Mouse (Mus musculus): ENCODE measurements at regions not wholly inside any gene's neighbourhood (a gene's known extent, or its start where the extent isn't known, plus 50 kb on each side); places are given as distances from the start of the nearest gene placed in this dataset.

GRCm38 (mm10) chr3:41202895-41203294 is 120.0 kb upstream of the Pgrmc2 start:
- no peak for ATAC-seq (ENCODE audit: extremely low read depth, insufficient number of reproducible peaks, low FRiP score, poor library complexity, severe bottlenecking)

DNA sequence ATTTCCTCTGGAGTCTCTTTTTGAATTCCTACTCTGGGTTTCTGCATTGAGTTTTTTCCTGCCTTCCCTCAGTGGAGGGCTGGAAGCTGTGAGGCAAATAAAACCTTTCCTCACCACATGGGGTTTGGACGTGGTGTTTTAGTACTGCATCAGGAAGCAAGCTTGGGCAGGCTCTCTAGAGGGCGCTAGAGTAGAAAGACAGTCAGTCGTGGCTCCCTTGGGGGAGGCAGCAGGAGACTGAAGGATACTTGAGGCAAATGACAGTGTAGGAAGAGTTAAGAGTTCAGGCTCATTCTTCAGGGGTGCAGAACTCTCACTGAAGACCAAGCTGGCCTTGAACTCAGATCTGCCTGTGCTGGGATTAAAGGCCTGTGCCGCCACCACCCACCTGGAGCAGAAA is 118.9 kb upstream of the Pgrmc2 start:
- ATAC-seq (ENCODE audit: extremely low read depth, insufficient number of reproducible peaks, low FRiP score, poor library complexity, severe bottlenecking): no peak

GRCm38 (mm10) chr3:41200026-41200425 is 117.2 kb upstream of the Pgrmc2 start:
- ATAC-seq (ENCODE audit: extremely low read depth, insufficient number of reproducible peaks, low FRiP score, poor library complexity, severe bottlenecking): no peak

DNA sequence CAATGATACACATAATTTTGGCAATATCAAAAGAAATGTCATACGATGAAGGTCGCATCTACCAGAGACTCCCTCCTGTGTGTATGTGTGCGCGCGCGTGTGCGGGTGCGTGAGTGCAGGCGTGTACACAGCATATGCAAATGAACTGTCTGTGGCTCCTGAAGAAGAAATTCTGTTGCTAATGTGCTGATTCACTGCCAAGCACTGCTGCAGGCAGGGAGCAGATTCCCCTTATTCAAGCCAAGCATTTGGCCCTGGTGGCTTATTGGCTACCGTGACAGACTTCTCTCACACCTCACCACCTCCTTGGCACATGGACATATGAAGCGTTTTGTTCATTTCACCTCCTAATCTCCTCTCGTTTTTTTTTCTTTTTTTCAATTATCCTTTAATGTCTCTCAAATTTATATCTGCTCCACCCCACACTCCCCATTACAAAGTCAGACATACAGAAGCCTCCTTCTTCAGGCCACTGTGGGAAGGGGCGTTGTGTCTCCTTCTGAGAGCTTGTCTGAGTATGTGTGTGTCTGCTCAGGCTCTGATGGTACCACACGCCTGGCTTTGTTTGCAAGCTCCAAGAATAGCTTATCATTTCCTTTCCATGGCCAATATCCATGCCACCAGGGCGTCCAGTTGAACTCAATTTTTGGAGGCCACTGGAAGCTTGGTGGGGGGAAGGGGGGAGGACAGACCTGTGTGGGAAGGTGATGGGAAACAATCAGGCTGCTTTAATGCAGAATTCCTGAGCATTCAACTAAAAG is 115.5 kb upstream of the Pgrmc2 start:
- ATAC-seq (ENCODE audit: extremely low read depth, insufficient number of reproducible peaks, low FRiP score, poor library complexity, severe bottlenecking): no peak

DNA sequence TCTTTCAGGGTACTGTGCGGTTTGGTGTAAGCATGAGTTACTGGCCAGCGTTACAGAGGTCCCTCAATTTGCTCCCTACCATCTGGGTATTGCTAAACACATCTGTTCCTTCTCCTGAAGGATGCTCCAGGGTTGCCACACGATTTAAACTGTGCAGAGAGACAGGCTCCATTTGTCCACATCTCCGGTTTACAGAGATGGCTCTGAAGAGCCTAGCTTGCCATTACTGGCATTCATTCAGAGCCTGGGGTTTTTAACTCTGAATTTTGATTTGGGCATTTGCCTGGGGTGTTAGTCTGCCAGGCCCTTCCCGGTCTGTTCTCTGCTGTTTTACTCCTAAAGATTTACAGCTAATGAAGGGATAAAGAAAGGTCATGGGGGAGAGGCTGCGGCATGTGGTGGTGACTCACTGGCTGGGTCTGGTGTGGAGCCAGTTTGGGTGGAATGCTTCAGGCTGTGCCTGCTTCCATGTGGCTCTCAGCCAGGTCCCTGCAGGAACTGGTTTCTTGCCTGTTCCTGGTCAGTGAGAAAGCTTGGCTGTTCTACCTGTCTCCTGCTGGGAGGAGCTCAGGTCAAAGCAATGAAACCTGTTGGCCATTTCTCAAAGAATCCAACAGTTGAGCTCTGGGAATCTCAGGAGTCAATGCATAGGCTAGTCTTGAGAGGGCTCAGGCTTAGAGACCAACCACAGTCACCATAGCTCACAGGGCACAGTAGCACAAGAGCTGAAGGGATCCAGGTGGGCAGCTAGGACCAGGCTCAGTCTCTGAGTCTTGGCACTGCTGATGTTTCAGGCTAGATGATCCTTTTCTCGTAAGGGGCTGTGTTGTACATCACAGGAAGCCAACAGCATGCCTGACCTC is 112.5 kb upstream of the Pgrmc2 start:
- no peak for ATAC-seq (ENCODE audit: extremely low read depth, insufficient number of reproducible peaks, low FRiP score, poor library complexity, severe bottlenecking)

DNA sequence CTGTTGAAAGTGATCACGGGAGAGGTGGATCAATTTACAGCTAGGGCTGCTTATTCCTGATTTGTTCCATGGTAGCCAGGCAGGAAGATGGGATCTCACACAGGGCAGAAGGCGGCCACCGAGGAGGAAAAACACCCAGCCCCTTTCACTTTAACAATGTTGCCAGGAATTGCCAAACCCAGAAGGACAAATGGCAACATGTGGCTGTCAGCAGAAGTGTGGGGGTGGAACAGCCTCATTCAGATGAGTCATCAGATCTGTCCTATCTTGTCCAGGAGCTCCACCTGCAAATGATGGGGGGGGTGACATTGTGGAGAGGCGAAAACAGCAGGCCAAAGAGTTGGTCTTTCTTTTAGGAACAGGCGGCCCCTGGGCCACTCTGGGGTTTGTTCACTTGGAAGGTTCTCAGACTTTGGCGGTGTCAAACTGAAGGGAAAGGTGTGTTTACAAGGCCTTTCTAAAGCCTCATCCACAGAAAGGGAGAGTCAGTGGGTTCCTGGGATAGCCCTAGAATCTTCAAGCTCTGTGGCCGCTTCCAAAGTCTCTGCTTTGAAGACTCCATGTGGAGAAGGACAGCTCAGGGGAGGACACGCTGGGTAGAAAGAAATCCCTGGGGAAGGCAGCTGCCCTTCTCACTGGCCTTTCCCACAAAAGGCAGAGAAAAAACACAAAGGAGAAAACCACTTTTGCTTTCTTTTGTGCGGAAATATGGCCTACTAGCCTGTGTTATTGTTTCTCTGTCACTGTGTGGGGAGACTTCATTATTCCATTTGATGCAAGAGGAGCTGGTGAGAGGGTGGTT is 111.7 kb upstream of the Pgrmc2 start:
- no peak for ATAC-seq (ENCODE audit: extremely low read depth, insufficient number of reproducible peaks, low FRiP score, poor library complexity, severe bottlenecking)

GRCm38 (mm10) chr3:41185305-41186097 is 102.7 kb upstream of the Pgrmc2 start:
- ATAC-seq (ENCODE audit: extremely low read depth, insufficient number of reproducible peaks, low FRiP score, poor library complexity, severe bottlenecking): no peak

DNA sequence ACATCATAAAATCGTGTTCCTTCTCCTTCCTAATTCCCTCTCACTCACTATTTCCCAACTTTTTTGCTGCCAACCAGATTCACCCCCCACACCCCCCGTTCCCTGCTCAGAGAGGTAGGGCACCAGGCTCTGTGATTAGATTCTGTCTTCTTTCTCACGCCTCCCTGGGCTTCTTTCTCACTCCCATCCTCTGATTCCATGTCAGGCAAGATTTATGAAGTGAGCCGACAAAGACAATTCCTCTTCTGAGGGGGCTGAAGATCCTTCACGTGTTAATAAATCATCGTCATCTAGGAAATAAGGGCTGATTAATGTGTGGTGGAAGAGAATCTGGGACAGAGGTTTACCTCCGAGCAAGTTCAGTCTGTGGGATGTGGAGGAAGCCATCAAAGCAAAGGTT is 101.5 kb upstream of the Pgrmc2 start:
- ATAC-seq (ENCODE audit: extremely low read depth, insufficient number of reproducible peaks, low FRiP score, poor library complexity, severe bottlenecking): no peak

DNA sequence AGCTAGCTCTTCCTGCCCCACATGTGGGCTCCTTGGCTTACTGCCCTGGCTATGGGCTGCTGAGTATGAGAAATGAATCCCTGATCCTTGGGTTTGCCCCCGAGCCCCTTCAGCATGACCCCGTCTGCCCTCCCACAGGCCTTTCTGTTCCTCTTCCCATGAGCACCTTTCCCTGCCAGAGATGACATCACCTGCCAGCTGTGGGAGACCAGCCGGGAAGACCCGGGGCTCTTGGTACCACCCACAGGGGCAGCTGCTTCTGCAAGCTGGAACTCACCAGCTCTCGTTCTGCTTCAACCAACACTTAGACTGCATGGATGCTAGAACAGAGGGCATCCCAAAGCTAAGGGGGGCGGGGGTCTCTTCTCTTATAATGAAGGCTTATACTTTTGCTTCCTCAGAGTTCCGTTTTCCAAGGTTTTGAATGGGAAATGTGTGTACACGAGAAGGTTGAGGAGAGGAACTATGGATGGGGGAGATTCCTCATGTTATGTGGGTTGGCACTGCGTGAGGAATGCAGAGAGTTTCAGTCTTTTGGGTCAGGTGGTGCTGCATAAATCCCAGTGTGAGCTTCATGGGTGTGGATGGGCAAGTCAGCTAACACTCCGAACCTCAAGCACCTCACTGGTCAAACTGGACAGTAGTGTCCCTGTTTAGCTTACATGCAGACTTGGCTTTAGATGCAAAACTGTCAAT is 100.2 kb upstream of the Pgrmc2 start:
- no peak for ATAC-seq (ENCODE audit: extremely low read depth, insufficient number of reproducible peaks, low FRiP score, poor library complexity, severe bottlenecking)

- peak; percentile 50; the same call in 1 of the 2 replicates for ATAC-seq (ENCODE audit: extremely low read depth, insufficient number of reproducible peaks, low FRiP score, poor library complexity, severe bottlenecking)
Observed at GRCm38 (mm10) chr3:41182036-41182899, 99.4 kb upstream of the Pgrmc2 start.

DNA sequence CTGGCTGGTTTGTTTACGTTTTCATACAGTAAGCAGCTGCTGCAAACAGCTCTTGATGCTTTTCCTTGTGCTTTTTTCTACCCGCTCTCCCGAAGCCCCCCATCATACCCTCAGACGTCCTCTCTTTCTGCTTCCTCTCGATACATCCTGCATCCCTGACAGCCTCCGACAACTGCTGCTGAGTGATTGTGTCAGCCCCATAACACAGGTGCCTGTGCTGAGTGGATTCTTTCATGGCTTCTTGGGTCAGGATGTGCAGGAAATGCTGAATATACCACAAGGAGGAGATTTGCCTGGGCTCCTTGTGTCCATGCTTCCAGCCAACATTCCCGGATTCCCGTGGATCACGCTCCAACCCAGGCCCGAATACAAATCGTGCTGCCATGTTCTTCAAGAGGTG is 98.6 kb upstream of the Pgrmc2 start:
- ATAC-seq (ENCODE audit: extremely low read depth, insufficient number of reproducible peaks, low FRiP score, poor library complexity, severe bottlenecking): no peak

- ATAC-seq (ENCODE audit: extremely low read depth, insufficient number of reproducible peaks, low FRiP score, poor library complexity, severe bottlenecking): no peak
Observed at GRCm38 (mm10) chr3:41180911-41181310, 98.1 kb upstream of the Pgrmc2 start.

DNA sequence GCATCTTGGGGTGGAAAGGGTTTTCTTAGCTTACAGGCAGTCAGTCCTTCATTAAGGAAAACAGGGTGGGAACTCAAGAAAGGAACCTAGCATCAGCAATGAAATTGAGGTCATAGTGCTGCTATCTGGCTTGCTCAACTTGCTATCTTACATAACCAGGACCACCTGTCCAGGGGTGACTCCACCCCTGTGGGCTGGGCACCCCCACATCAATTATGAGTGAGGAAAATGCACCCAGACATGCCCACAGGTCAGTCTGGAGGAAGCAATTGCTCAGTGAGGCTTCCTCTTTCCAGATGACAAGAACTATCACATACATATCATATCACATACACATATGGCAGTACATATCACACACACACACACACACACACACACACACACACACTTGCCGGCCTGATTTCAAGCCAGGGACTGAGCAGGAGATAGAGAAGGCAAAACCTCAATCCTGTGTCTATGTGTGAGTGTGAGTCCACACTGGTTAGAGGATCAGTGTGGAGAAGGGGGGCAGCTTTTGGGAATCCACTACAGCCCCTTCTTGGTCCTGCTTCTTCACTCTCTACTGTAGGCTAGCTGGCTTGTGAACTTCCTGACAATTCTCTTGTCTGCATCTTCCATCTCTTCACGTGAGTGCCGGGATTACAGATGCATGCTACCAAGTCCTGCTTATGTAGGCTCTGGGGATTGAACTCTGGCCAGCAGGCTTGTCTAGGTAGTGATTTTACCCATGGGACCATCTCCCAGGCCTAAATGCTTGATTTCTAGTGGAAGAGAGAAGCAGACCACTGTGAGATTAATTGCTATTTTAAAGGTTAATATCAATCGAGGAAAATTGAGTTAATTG is 96.4 kb upstream of the Pgrmc2 start:
- no peak for ATAC-seq (ENCODE audit: extremely low read depth, insufficient number of reproducible peaks, low FRiP score, poor library complexity, severe bottlenecking)

- no peak for ATAC-seq (ENCODE audit: extremely low read depth, insufficient number of reproducible peaks, low FRiP score, poor library complexity, severe bottlenecking)
Observed at GRCm38 (mm10) chr3:41177124-41177523, 94.3 kb upstream of the Pgrmc2 start.

DNA sequence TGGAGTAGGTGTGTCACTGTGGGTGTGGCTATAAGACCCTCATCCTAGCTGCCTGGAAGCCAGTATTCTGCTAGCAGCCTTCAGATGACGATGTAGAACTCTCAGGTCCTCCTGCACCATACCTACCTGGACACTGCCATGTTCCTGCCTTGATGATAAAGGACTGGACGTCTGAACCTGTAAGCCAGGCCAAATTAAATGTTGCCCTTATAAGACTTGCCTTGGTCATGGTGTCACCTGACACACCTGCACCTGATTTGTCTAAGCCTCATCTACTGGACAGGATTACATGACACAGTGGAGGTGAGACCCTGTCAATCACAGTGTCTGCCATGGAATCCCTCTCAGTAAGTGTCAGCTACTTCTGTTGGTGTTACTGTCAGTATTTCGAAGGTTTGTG is 92.5 kb upstream of the Pgrmc2 start:
- no peak for ATAC-seq (ENCODE audit: extremely low read depth, insufficient number of reproducible peaks, low FRiP score, poor library complexity, severe bottlenecking)

GRCm38 (mm10) chr3:41173561-41173960 is 90.7 kb upstream of the Pgrmc2 start:
- no peak for ATAC-seq (ENCODE audit: extremely low read depth, insufficient number of reproducible peaks, low FRiP score, poor library complexity, severe bottlenecking)

All from neutrophil, adult 5-6 weeks (primary cell).